Mouse (Mus musculus): ENCODE measurements around the gene Slc35c2. TPM values are rescaled to one million over a fixed set of nuclear protein-coding genes. Genes with fewer than 3 reads are reported as not detected.
A peak's percentile ranks its signal among the peaks of the same experiment; 100 is the strongest.

Slc35c2 gene
- total RNA-seq, 1 experiment from 2014 or later, result 62.2 TPM

GRCm38 (mm10) chr2:165312381-165312780 is 24.7 kb upstream of the Slc35c2 start:
- DNase-seq, result no peak

GRCm38 (mm10) chr2:165311577-165311976 is 23.9 kb upstream of the Slc35c2 start:
- peak; percentile 61 for DNase-seq

- no peak for DNase-seq
These were observed 23.3 kb upstream of the Slc35c2 start for GRCm38 (mm10) chr2:165310818-165311425.

- DNase-seq, result no peak
These were observed 20.1 kb upstream of the Slc35c2 start for GRCm38 (mm10) chr2:165307801-165308200.

- DNase-seq, result no peak
These were observed 17.8 kb upstream of the Slc35c2 start for GRCm38 (mm10) chr2:165305438-165305837.

GRCm38 (mm10) chr2:165304819-165305218 is 17.1 kb upstream of the Slc35c2 start:
- no peak for DNase-seq

- no peak for DNase-seq
These were observed 15.8 kb upstream of the Slc35c2 start for GRCm38 (mm10) chr2:165303354-165304012.

- DNase-seq, result no peak
These were observed 13.7 kb upstream of the Slc35c2 start for GRCm38 (mm10) chr2:165301409-165301808.

- no peak for DNase-seq
These were observed 13.2 kb upstream of the Slc35c2 start for GRCm38 (mm10) chr2:165300885-165301284.

GRCm38 (mm10) chr2:165300424-165300823 is 12.8 kb upstream of the Slc35c2 start:
- no peak for DNase-seq

- no peak for DNase-seq
These were observed 9.8 kb upstream of the Slc35c2 start for GRCm38 (mm10) chr2:165297429-165297828.

GRCm38 (mm10) chr2:165296571-165296970 is 8.9 kb upstream of the Slc35c2 start:
- DNase-seq, result peak; percentile 71

GRCm38 (mm10) chr2:165288315-165289031 is 804 bp upstream of the Slc35c2 start:
- peak; percentile 86 for DNase-seq

- DNase-seq, result no peak
These were observed 1.1 kb downstream of the Slc35c2 start for GRCm38 (mm10) chr2:165286361-165287201.

GRCm38 (mm10) chr2:165285621-165286020 is 2.0 kb downstream of the Slc35c2 start:
- DNase-seq, result no peak

- no peak for DNase-seq
These were observed 2.6 kb downstream of the Slc35c2 start for GRCm38 (mm10) chr2:165285034-165285433.

GRCm38 (mm10) chr2:165284377-165284776 is 3.3 kb downstream of the Slc35c2 start:
- DNase-seq, result no peak

GRCm38 (mm10) chr2:165283644-165284043 is 4.0 kb downstream of the Slc35c2 start:
- no peak for DNase-seq

GRCm38 (mm10) chr2:165281779-165282311 is 5.8 kb downstream of the Slc35c2 start:
- DNase-seq, result peak; percentile 24

GRCm38 (mm10) chr2:165279351-165279750 is 8.3 kb downstream of the Slc35c2 start:
- DNase-seq, result no peak

GRCm38 (mm10) chr2:165277188-165277740 is 10.4 kb downstream of the Slc35c2 start:
- DNase-seq, result no peak

GRCm38 (mm10) chr2:165275824-165276223 is 11.8 kb downstream of the Slc35c2 start:
- peak; percentile 78 for DNase-seq
